Mouse (Mus musculus): ENCODE data around the gene Scn5a.

DNA sequence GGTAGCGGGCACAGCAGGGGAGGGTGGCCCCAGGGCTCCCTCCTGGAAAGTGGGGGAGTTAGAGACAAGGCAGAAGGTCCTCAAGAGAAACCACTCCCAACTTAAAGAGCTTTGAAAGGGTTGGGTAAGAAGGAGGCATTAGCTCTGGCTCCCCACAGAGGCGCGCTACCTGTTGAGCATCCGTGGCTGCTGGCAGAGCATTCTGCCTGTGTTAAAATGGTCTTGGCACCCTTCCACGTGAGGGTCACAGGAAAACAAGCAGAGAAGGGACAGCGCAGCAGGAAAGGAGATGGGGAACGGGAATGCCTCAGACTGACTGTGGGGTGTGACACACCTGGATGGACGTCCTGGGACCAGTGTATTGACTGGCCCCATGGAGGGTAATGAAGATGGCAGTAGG is 60.6 kb downstream of the Scn5a start:
- no peak for TF ChIP-seq CTCF (IDR thresholded peaks at IDR 0.05; ENCODE audit: low read depth, low read length)
- no peak for TF ChIP-seq POLR2A (IDR thresholded peaks at IDR 0.05; ENCODE audit: insufficient read depth, low read length)
- TF ChIP-seq EP300 (IDR thresholded peaks at IDR 0.05; ENCODE audit: insufficient read depth, low read depth, low read length): no peak
